Mouse (Mus musculus) C2C12 (cell line): ENCODE data around the gene Rexo4.

Source experiments
- FOSL1 ChIP-seq: IDR thresholded peaks from one replicate; pipeline ENCODE4 v1.8.0; 2011; ENCODE audit warnings: mild to moderate bottlenecking, low read length; ENCODE audit not compliant: poor library complexity, insufficient read depth, severe bottlenecking
- USF1 ChIP-seq: IDR thresholded peaks from one replicate; pipeline ENCODE4 v1.6.1; 2011; ENCODE audit warnings: low read depth, mild to moderate bottlenecking, control low read depth, moderate library complexity

- no peak for TF ChIP-seq FOSL1
- TF ChIP-seq USF1 = no peak
These were observed 30.7 kb downstream of the Rexo4 start, which contains the start of the genes Surf4 and Stkld1 for GRCm38 (mm10) chr2:26933304-26934055.
